Mouse (Mus musculus) hindbrain, embryonic 14.5 days (tissue): ENCODE measurements at regions not wholly inside any gene's neighbourhood (a gene's known extent, or its start where the extent isn't known, plus 50 kb on each side); places are given as distances from the start of the nearest gene placed in this dataset.
"Not testable (repeated sequence)": the region's sequence is repeated elsewhere in the genome, so short reads cannot be mapped to it uniquely, and the experiment has no call there.

Experiments used
- ATAC-seq: fragments of 200-750 bp; cut with Nextera tagmentation; 2 replicates; pipeline ENCODE4 v1.8.0; 2017; ENCODE audit warnings: moderate number of reproducible peaks, mild to moderate bottlenecking, moderate TSS enrichment, moderate library complexity; ENCODE audit not compliant: low FRiP score
- DNase-seq: peaks from one replicate; pipeline ENCODE4 v3.0.0-alpha.2; 2015; ENCODE audit warnings: low spot score
- H3K27ac ChIP-seq: fragments of 300-500 bp; sonication (generic); 2 replicates; pipeline ENCODE4 v1.5.1; 2014; ENCODE audit warnings: mild to moderate bottlenecking, moderate library complexity
- H3K27me3 ChIP-seq: fragments of 300-500 bp; sonication (generic); 2 replicates; pipeline ENCODE4 v1.6.1; 2014; ENCODE audit warnings: mild to moderate bottlenecking, low read length, mixed read lengths; ENCODE audit not compliant: control insufficient read depth, insufficient read depth
- H3K36me3 ChIP-seq: fragments of 300-500 bp; sonication (generic); replicated peaks from 2 replicates; pipeline ENCODE4 v1.6.1; 2014; ENCODE audit not compliant: control insufficient read depth, insufficient read depth
- H3K4me1 ChIP-seq: fragments of 300-500 bp; sonication (generic); replicated peaks from 2 replicates; pipeline ENCODE4 v1.6.1; 2014; ENCODE audit warnings: antibody characterized with exemption, low read length, mixed read lengths; ENCODE audit not compliant: control insufficient read depth, insufficient read depth
- H3K4me2 ChIP-seq: fragments of 300-500 bp; sonication (generic); replicated peaks from 2 replicates; pipeline ENCODE4 v1.6.1; 2014; ENCODE audit warnings: mild to moderate bottlenecking, moderate library complexity
- H3K4me3 ChIP-seq: fragments of 300-500 bp; sonication (generic); replicated peaks from 2 replicates; pipeline ENCODE4 v1.5.1; 2014; ENCODE audit warnings: mild to moderate bottlenecking, low read length
- H3K9ac ChIP-seq: fragments of 300-500 bp; sonication (generic); 2 replicates; pipeline ENCODE4 v1.6.1; 2014
- H3K9me3 ChIP-seq: fragments of 300-500 bp; sonication (generic); 2 replicates; pipeline ENCODE4 v1.6.1; 2016; ENCODE audit warnings: low read length; ENCODE audit not compliant: control insufficient read depth
- WGBS: fragments of 180-500 bp; shearing (Covaris S2); extraction: QIAGEN DNeasy Blood & Tissue Kit; methylation state at CpG from one replicate; pipeline ENCODE4 v1.1.7; 2014; 5-methylcytosine and 5-hydroxymethylcytosine counted together

DNA sequence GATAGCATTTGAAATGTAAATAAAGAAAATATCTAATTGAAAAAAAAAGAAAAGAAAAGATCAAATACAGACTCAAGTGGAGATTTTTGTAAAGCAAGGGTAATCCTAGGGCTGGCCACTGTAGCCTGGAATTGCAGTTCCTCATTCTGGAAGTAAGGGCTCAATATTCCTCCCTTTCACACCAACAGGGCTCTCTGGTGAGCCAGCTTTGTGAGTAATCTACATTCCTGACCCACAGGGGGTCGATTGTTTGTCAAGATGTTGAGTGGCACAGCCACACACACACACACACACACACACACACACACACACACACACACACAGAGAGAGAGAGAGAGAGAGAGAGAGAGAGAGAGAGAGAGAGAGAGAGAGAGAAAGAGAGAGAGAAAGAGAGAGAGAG is 107.1 kb upstream of the Fbxl4 start:
- not testable (repeated sequence) for H3K4me2 ChIP-seq, ATAC-seq, H3K27me3 ChIP-seq, H3K4me1 ChIP-seq, H3K9ac ChIP-seq, H3K9me3 ChIP-seq, H3K36me3 ChIP-seq, H3K27ac ChIP-seq, H3K4me3 ChIP-seq, DNase-seq
- WGBS, result 38% methylated on average over 1 of the region's 1 CpGs

GRCm38 (mm10) chr4:22263903-22264302 is 93.4 kb upstream of the Fbxl4 start:
- no peak overlapping the region for H3K9ac ChIP-seq
- WGBS, result 45% methylated on average over 6 of the region's 6 CpGs
- ATAC-seq (no peak), DNase-seq (peak; percentile 37)
- no peaks in the 10 kb centered on the region for H3K9me3 ChIP-seq
- H3K4me2 ChIP-seq, result no peak overlapping the region
- no peaks in the 10 kb centered on the region for H3K27me3 ChIP-seq
- H3K27ac ChIP-seq, result no peak overlapping the region
- no peaks in the 10 kb centered on the region for H3K4me1 ChIP-seq
- H3K36me3 ChIP-seq, result no peaks in the 10 kb centered on the region
- H3K4me3 ChIP-seq, result no peak overlapping the region

GRCm38 (mm10) chr4:22269064-22269463 is 88.3 kb upstream of the Fbxl4 start:
- 53% methylated on average over 6 of the region's 6 CpGs for WGBS
- Histone ChIP-seq H3K27ac (no peak overlapping the region), H3K4me2 (no peak overlapping the region), H3K4me3 (no peak overlapping the region), H3K4me1 (no peaks in the 10 kb centered on the region), H3K36me3 (no peaks in the 10 kb centered on the region), H3K9ac (no peak overlapping the region), H3K27me3 (no peaks in the 10 kb centered on the region), H3K9me3 (no peaks in the 10 kb centered on the region)
- DNase-seq, result no peak
- ATAC-seq, result no peak

DNA sequence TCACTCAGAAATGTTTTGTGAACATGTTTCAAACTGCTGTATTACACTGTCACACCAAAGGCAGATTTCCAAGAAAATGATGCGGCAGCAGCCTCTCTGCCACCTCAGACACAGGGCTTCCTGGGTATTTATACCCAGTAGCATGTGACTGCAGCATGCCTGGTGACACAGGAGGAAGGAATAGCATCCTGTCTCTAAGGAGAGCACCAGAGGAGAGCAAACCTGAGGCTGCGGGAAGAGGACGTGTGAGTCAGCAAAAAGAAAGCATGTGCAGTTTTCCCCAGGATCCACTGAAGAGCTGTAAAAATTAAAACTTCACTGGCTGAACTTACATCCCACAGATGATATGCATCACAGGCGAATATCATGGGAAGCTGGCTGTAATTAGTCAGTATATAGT is 83.2 kb upstream of the Fbxl4 start:
- Histone ChIP-seq H3K27ac (no peak overlapping the region), H3K9ac (no peak overlapping the region), H3K27me3 (no peaks in the 10 kb centered on the region), H3K4me2 (no peak overlapping the region), H3K4me1 (no peaks in the 10 kb centered on the region), H3K36me3 (no peaks in the 10 kb centered on the region), H3K9me3 (no peaks in the 10 kb centered on the region), H3K4me3 (no peak overlapping the region)
- DNase-seq (no peak), ATAC-seq (no peak)
- WGBS, result 83% methylated on average over 4 of the region's 4 CpGs

DNA sequence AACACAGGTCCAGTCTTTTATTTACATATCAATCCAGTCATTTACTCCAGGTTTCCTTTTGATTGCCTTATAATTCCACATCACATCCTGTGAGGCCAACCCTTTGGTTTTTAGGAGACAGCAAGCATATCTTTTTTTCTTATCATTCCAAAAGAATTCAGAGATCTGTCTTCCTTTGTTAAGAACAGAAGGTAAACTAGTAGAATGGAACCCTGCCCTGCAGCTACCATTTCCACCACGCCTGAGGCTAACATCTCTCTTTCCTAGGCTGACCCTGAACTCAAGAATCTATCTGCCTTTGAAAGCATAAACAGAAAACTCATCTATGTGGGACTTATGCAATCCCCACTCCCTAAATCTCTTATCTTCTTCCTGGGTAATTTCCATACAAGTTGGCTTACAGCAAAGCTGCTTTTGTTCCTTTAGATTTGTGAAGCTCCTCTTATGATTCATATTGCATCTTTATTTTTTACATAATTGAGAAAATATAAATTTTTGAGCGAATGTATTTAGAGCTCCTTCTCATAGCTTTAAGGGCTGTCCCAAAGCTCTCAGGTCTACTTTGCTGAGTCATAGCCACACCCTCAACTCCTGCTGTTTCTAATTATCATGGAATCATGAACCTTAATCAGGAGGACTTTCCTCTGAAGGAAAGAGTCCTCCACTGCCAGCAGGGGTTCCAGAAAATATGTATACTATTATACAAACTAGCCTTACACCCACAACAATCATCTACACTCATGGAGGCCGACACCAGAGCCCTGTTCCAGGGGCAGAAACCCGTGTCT is 74.6 kb upstream of the Fbxl4 start:
- no peak overlapping the region for H3K27ac ChIP-seq
- no peak overlapping the region for H3K4me2 ChIP-seq
- no peaks in the 10 kb centered on the region for H3K36me3 ChIP-seq
- no peaks in the 10 kb centered on the region for H3K9me3 ChIP-seq
- H3K4me1 ChIP-seq, result no peaks in the 10 kb centered on the region
- 81% methylated on average over 4 of the region's 4 CpGs for WGBS
- DNase-seq (no peak), ATAC-seq (no peak)
- no peak overlapping the region for H3K9ac ChIP-seq
- no peaks in the 10 kb centered on the region for H3K27me3 ChIP-seq
- no peak overlapping the region for H3K4me3 ChIP-seq

GRCm38 (mm10) chr4:22292169-22292568 is 65.2 kb upstream of the Fbxl4 start:
- H3K4me2 ChIP-seq, result no peak overlapping the region
- DNase-seq, result no peak
- WGBS, result 56% methylated on average over 3 of the region's 3 CpGs
- 0 out of 2 replicates have a peak, but pooled peaks have one; percentile 51 for ATAC-seq
- no peaks in the 10 kb centered on the region for H3K36me3 ChIP-seq
- no peak overlapping the region for H3K4me3 ChIP-seq
- no peaks in the 10 kb centered on the region for H3K27me3 ChIP-seq
- H3K9ac ChIP-seq, result no peak overlapping the region
- H3K9me3 ChIP-seq, result no peaks in the 10 kb centered on the region
- no peaks in the 10 kb centered on the region for H3K4me1 ChIP-seq
- H3K27ac ChIP-seq, result no peak overlapping the region

DNA sequence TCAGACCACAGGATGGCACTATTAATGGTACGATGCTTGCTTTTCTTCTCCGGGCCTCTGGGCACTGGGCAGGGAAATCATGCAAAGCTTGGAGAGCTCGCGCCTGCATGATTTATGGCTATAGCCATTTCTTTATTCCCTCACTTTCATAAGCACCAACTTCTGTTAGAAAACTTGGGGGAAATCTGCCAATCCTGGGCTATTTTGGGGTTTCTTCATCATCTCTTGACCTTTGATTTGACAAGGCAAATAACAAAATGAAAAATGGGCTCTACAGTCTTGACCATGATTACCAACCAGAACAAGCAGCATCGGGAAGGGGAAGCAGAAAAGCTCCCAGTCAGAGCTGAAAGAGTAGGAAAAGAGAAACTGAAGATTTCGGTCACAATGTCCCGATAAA is 57.1 kb upstream of the Fbxl4 start:
- Histone ChIP-seq H3K4me1 (peaks cover 13% of the 10 kb centered on the region; the same call in 1 of the 2 replicates), H3K27ac (no peak overlapping the region), H3K4me2 (no peak overlapping the region), H3K27me3 (no peaks in the 10 kb centered on the region), H3K9ac (no peak overlapping the region), H3K36me3 (no peaks in the 10 kb centered on the region), H3K9me3 (peaks cover 13% of the 10 kb centered on the region), H3K4me3 (no peak overlapping the region)
- 85% methylated on average over 7 of the region's 7 CpGs for WGBS
- DNase-seq, result no peak
- ATAC-seq, result no peak

DNA sequence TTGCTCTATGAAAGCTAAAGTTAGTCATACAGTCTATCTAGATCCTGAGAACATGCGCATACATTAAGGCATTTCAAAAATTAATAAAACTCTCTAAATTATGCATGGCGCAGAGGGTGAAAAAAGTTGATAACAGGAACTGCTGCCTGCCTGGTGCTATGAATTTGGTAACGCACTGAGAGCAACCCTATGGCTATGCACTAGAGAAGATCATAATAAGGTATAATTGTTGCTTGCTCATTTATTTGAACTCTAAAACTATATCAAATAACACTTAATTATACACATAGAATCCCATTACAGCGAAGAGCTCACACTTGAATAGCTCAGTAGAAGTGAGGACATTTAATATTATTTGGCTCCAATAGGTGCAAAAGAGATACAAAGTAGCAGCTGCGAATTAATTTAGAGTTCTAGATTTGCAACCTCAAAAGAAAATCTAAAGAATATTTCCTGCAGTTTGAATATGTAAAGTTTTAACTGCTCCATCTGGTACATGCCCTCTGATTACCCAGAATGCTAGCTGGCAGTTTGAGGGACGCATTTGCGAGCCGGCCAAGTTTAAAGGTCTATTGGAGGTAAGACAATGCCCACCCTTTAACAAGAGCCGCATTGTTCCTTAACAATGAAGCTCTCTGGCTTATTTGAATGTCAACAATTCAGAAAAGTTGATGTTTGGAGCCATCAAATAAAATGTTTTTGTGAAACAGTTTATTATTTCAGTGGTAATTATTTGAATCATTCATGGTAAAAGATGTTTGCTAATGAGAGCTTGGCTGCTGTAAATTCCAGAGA is 56.0 kb upstream of the Fbxl4 start:
- ATAC-seq, result peak; percentile 68; the same call in 1 of the 2 replicates
- H3K9ac ChIP-seq, result no peak overlapping the region
- H3K27me3 ChIP-seq, result no peaks in the 10 kb centered on the region
- no peaks in the 10 kb centered on the region for H3K36me3 ChIP-seq
- no peak overlapping the region for H3K27ac ChIP-seq
- no peak for DNase-seq
- H3K9me3 ChIP-seq, result peaks cover 13% of the 10 kb centered on the region
- peaks cover 13% of the 10 kb centered on the region; the same call in 1 of the 2 replicates for H3K4me1 ChIP-seq
- no peak overlapping the region for H3K4me3 ChIP-seq
- WGBS, result 52% methylated on average over 9 of the region's 9 CpGs
- H3K4me2 ChIP-seq, result no peak overlapping the region

DNA sequence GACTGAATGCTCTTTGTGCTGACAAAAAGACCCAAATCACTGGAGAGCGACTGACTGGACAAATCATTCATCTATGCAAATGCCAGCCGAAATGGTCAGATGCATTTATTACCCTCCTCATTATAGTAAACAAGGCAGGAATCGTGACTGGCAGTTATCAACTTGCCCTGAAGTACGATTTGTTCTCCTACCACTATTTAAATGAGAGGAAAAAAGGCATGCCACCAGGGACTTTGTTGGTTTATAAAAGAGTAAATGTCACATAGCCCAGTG is 55.5 kb upstream of the Fbxl4 start:
- no peak overlapping the region for H3K4me2 ChIP-seq
- H3K4me1 ChIP-seq, result peaks cover 13% of the 10 kb centered on the region; the same call in 1 of the 2 replicates
- no peak overlapping the region for H3K4me3 ChIP-seq
- ATAC-seq, result peak; percentile 46; the same call in 1 of the 2 replicates
- H3K9ac ChIP-seq, result no peak overlapping the region
- 14% methylated on average over 4 of the region's 4 CpGs for WGBS
- H3K9me3 ChIP-seq, result peaks cover 13% of the 10 kb centered on the region
- no peaks in the 10 kb centered on the region for H3K36me3 ChIP-seq
- no peak overlapping the region for H3K27ac ChIP-seq
- DNase-seq, result no peak
- H3K27me3 ChIP-seq, result no peaks in the 10 kb centered on the region
